Mouse (Mus musculus) testis, adult 2 months (tissue): ENCODE measurements at regions not wholly inside any gene's neighbourhood (a gene's known extent, or its start where the extent isn't known, plus 50 kb on each side); places are given as distances from the start of the nearest gene placed in this dataset.
"Not testable (repeated sequence)": the region's sequence is repeated elsewhere in the genome, so short reads cannot be mapped to it uniquely, and the experiment has no call there.

ENCODE experiments used
- H3K27ac ChIP-seq: fragments of 200-500 bp; 2 replicates; pipeline ENCODE4 v1.5.1; 2012; ENCODE audit warnings: low read depth, low read length; ENCODE audit not compliant: control insufficient read depth, insufficient read depth
- H3K27me3 ChIP-seq: fragments of 200-500 bp; 2 replicates; pipeline ENCODE4 v1.6.1; 2012; ENCODE audit warnings: mild to moderate bottlenecking, low read length, moderate library complexity; ENCODE audit not compliant: control insufficient read depth, insufficient read depth
- H3K36me3 ChIP-seq: fragments of 200-500 bp; 2 replicates; pipeline ENCODE4 v1.6.1; 2012; ENCODE audit warnings: mild to moderate bottlenecking, low read length; ENCODE audit not compliant: control insufficient read depth, insufficient read depth
- H3K4me1 ChIP-seq: fragments of 200-500 bp; 2 replicates; pipeline ENCODE4 v1.6.1; 2012; ENCODE audit warnings: low read length; ENCODE audit not compliant: control insufficient read depth, insufficient read depth
- H3K4me3 ChIP-seq: fragments of 200-500 bp; 2 replicates; pipeline ENCODE4 v1.5.1; 2012; ENCODE audit warnings: low read depth, mild to moderate bottlenecking, low read length, moderate library complexity, mixed read lengths; ENCODE audit not compliant: control insufficient read depth
- CTCF ChIP-seq: fragments of 200-500 bp; IDR thresholded peaks from 2 replicates; pipeline ENCODE4 v1.5.1; 2012; ENCODE audit warnings: low read depth, mild to moderate bottlenecking, inconsistent platforms, low read length, moderate library complexity; ENCODE audit not compliant: control insufficient read depth, insufficient read depth, insufficient replicate concordance
- POLR2A ChIP-seq: fragments of 200-500 bp; IDR thresholded peaks from 2 replicates; pipeline ENCODE4 v1.6.1; 2012; ENCODE audit warnings: low read depth, mild to moderate bottlenecking, inconsistent platforms, low read length, moderate library complexity; ENCODE audit not compliant: control insufficient read depth

GRCm38 (mm10) chr7:116715234-116716046 lies 211.3 kb downstream of the Nucb2 start:
- Histone ChIP-seq H3K4me1 (no peaks in the 10 kb centered on the region), H3K36me3 (no peaks in the 10 kb centered on the region), H3K27ac (no peak overlapping the region), H3K4me3 (no peak overlapping the region), H3K27me3 (no peaks in the 10 kb centered on the region)
- no peak for TF ChIP-seq CTCF
- no peak for TF ChIP-seq POLR2A

GRCm38 (mm10) chr7:116728379-116728778 lies 224.2 kb downstream of the Nucb2 start:
- TF ChIP-seq CTCF, result no peak
- H3K36me3 ChIP-seq, result no peaks in the 10 kb centered on the region
- H3K27ac ChIP-seq, result no peak overlapping the region
- H3K27me3 ChIP-seq, result no peaks in the 10 kb centered on the region
- no peak overlapping the region for H3K4me3 ChIP-seq
- no peaks in the 10 kb centered on the region for H3K4me1 ChIP-seq

- TF ChIP-seq POLR2A (no peak), CTCF (no peak)
- Histone ChIP-seq H3K27ac (no peak overlapping the region), H3K4me3 (no peak overlapping the region), H3K4me1 (no peaks in the 10 kb centered on the region), H3K36me3 (no peaks in the 10 kb centered on the region), H3K27me3 (no peaks in the 10 kb centered on the region)
Observed at GRCm38 (mm10) chr7:116729795-116730194, 225.6 kb downstream of the Nucb2 start.

GRCm38 (mm10) chr7:116735676-116736075 lies 231.5 kb downstream of the Nucb2 start:
- H3K36me3 ChIP-seq, result no peaks in the 10 kb centered on the region
- H3K4me3 ChIP-seq, result no peak overlapping the region
- TF ChIP-seq POLR2A (no peak), CTCF (no peak)
- no peaks in the 10 kb centered on the region for H3K4me1 ChIP-seq
- no peak overlapping the region for H3K27ac ChIP-seq
- H3K27me3 ChIP-seq, result no peaks in the 10 kb centered on the region

- H3K27me3 ChIP-seq, result no peaks in the 10 kb centered on the region
- TF ChIP-seq CTCF, result no peak
- TF ChIP-seq POLR2A, result no peak
Observed at GRCm38 (mm10) chr7:116736333-116736732, 232.2 kb downstream of the Nucb2 start.

GRCm38 (mm10) chr7:116738009-116738408 lies 233.8 kb downstream of the Nucb2 start:
- no peak overlapping the region for H3K27ac ChIP-seq
- no peaks in the 10 kb centered on the region for H3K36me3 ChIP-seq
- H3K4me1 ChIP-seq, result no peaks in the 10 kb centered on the region
- H3K4me3 ChIP-seq, result no peak overlapping the region
- no peaks in the 10 kb centered on the region for H3K27me3 ChIP-seq
- TF ChIP-seq POLR2A (no peak), CTCF (no peak)

More at GRCm38 (mm10) chr7:116736333-116736732, 232.2 kb downstream of the Nucb2 start:
- no peaks in the 10 kb centered on the region for H3K4me1 ChIP-seq
- H3K4me3 ChIP-seq, result no peak overlapping the region
- H3K36me3 ChIP-seq, result no peaks in the 10 kb centered on the region
- no peak overlapping the region for H3K27ac ChIP-seq

- no peaks in the 10 kb centered on the region for H3K4me1 ChIP-seq
- H3K36me3 ChIP-seq, result no peaks in the 10 kb centered on the region
- no peak overlapping the region for H3K4me3 ChIP-seq
- no peak overlapping the region for H3K27ac ChIP-seq
- no peaks in the 10 kb centered on the region for H3K27me3 ChIP-seq
- no peak for TF ChIP-seq POLR2A
- no peak for TF ChIP-seq CTCF
Observed at GRCm38 (mm10) chr7:116754556-116754955, 250.4 kb downstream of the Nucb2 start.

GRCm38 (mm10) chr7:116792181-116792580 lies 288.0 kb downstream of the Nucb2 start:
- not testable (repeated sequence) for H3K27me3 ChIP-seq, H3K4me1 ChIP-seq, H3K36me3 ChIP-seq, H3K27ac ChIP-seq, H3K4me3 ChIP-seq
